Mouse (Mus musculus): ENCODE data around the gene Dock9. TPM values are rescaled to one million over a fixed set of nuclear protein-coding genes. Genes with fewer than 3 reads are reported as not detected.

Gene Dock9
- polyA plus RNA-seq, 1 experiment from 2014 or later: 5.5 TPM

DNA sequence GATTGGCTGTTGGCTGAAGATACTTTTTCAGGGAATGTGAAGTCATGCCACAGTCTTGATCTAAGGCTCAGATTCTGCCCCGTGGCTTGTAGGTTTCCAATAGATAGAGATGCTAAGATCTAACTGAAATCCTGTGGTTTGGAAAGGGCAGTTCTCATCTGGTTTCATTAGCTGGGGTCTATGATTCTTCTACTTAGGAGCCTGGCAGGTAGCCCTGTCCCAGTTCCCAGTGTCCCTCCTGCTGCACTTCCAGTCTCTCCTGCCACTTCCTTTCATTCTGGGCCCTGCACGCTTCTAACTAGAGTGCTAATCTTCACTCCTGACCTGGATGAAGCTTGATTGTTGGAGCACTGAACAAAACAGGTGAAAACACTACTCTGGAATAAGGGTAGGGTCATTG lies 142.7 kb downstream of the Dock9 start:
- Histone ChIP-seq H3K4me2 (no peak overlapping the region), H3K9ac (no peak overlapping the region), H3K4me3 (no peak overlapping the region), H3K36me3 (no peaks in the 10 kb centered on the region; the same call in 1 of the 2 replicates), H3K27me3 (no peaks in the 10 kb centered on the region), H3K4me1 (peaks cover 24% of the 10 kb centered on the region), H3K9me3 (no peaks in the 10 kb centered on the region), H3K27ac (no peak overlapping the region)
- ATAC-seq (ENCODE audit: insufficient number of reproducible peaks, insufficient read depth, low FRiP score, low TSS enrichment, low read depth): no peak
- 54% methylated on average over 2 of the region's 2 CpGs for WGBS

DNA sequence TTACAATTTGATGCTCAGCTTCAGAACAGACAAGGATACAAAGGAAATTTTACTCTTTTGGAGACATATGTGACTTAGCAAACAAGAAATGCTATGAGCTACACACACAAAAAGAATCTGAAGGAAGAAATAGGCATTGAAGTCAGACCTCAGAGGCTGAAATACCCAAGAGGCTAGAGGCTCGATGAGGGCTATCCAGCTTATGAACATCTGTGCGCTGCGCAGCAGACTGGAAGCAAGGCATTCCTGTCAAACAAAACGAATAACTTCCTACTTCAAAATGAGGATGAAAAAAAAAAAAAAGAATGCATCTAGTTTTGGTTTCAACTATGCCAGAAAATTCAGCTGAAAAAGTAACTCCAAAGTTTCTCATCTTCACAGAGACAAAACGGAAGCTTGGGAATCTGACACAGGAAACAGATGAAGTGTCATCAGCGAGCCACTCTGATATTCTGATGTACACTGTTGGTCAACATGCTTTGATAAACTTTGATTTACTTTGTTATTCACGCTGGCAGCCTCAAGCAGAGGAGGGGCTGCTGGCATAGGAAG lies 143.1 kb downstream of the Dock9 start:
- Histone ChIP-seq H3K4me3 (no peak overlapping the region), H3K36me3 (no peaks in the 10 kb centered on the region; the same call in 1 of the 2 replicates), H3K4me1 (peaks cover 24% of the 10 kb centered on the region), H3K27ac (no peak overlapping the region), H3K4me2 (no peak overlapping the region), H3K9me3 (no peaks in the 10 kb centered on the region), H3K9ac (no peak overlapping the region), H3K27me3 (no peaks in the 10 kb centered on the region)
- WGBS: 45% methylated on average over 7 of the region's 7 CpGs
- no peak for ATAC-seq (ENCODE audit: insufficient number of reproducible peaks, insufficient read depth, low FRiP score, low TSS enrichment, low read depth)

DNA sequence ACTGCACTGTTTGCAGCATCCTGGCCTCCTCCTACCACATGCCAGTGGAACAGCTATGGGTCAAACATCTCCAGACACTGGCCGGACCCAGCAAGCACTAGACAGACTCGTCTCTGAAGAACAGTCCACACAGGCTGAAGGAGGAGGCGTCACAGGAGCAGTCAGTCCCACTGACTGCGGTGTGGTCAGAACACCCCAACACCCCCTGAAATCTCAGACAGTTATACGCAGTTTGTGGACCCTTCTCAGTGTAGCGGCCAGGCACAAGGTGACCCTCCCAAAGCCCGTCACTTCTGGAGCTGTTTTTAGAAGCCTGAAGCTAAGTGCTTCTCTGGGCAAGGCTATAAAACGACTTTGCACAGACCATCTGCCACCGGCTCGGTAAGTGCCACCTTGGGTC lies 143.9 kb downstream of the Dock9 start:
- no peak overlapping the region for H3K27ac ChIP-seq
- no peaks in the 10 kb centered on the region for H3K9me3 ChIP-seq
- H3K4me1 ChIP-seq: peaks cover 20% of the 10 kb centered on the region
- H3K27me3 ChIP-seq: no peaks in the 10 kb centered on the region
- ATAC-seq (ENCODE audit: insufficient number of reproducible peaks, insufficient read depth, low FRiP score, low TSS enrichment, low read depth): no peak
- no peak overlapping the region for H3K9ac ChIP-seq
- no peaks in the 10 kb centered on the region; the same call in 1 of the 2 replicates for H3K36me3 ChIP-seq
- H3K4me3 ChIP-seq: no peak overlapping the region
- WGBS: 83% methylated on average over 10 of the region's 10 CpGs
- no peak overlapping the region for H3K4me2 ChIP-seq

DNA sequence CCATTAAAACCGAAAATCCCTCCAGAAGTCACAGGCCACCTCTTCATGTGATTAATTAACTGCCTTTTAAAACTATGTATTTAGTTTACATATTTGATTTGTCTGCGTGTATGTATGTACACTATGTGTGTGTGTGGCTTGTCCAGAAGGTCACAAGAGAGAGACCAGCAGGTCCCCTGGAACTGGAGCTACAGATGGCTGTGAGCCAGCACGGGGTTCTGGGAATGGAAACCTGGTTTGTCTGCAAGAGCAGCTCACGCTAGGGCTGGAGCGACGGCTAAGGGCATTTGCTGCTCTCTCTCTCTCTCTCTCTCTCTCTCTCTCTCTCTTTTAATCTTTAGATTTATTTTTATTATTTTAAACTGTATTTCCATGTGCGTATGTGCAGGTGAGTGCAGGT lies 144.4 kb downstream of the Dock9 start:
- Histone ChIP-seq H3K36me3 (no peaks in the 10 kb centered on the region; the same call in 1 of the 2 replicates), H3K27ac (no peak overlapping the region), H3K4me2 (no peak overlapping the region), H3K9ac (no peak overlapping the region), H3K9me3 (no peaks in the 10 kb centered on the region), H3K4me1 (peaks cover 19% of the 10 kb centered on the region), H3K4me3 (no peak overlapping the region), H3K27me3 (no peaks in the 10 kb centered on the region)
- 85% methylated on average over 7 of the region's 7 CpGs for WGBS
- no peak for ATAC-seq (ENCODE audit: insufficient number of reproducible peaks, insufficient read depth, low FRiP score, low TSS enrichment, low read depth)

DNA sequence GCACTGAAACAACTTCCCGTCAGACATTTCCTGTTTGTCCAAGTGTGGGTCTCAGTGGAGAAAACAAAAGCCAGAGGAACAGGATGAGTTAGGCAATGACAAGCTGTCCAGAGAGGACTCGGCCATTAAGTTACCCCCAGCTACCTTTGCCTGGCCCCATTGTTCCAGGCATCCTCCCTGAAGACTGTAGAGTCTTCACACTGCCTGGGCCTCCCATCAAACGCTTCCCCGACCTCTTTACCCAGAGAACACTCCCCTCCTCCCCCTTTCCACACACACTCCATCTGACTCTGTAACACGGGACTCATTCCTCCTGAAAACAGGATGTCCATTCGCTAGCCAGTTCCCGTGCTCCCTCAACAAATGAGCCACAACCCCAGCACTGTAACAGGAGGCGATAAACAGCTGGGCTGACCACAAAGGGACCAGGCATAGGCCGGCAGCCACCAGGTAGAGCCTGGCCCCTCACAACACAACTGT lies 149.0 kb downstream of the Dock9 start:
- H3K9ac ChIP-seq: no peak overlapping the region
- no peak overlapping the region for H3K4me3 ChIP-seq
- H3K4me2 ChIP-seq: no peak overlapping the region
- H3K36me3 ChIP-seq: no peaks in the 10 kb centered on the region
- no peaks in the 10 kb centered on the region for H3K9me3 ChIP-seq
- H3K27me3 ChIP-seq: no peaks in the 10 kb centered on the region
- WGBS: 45% methylated on average over 9 of the region's 9 CpGs
- H3K4me1 ChIP-seq: 0 out of 2 replicates have a peak, but pooled peaks cover 4% of the 10 kb centered on the region
- ATAC-seq (ENCODE audit: insufficient number of reproducible peaks, insufficient read depth, low FRiP score, low TSS enrichment, low read depth): no peak; the same call in 1 of the 2 replicates
- H3K27ac ChIP-seq: peak overlapping the region; percentile 57; the same call in 1 of the 2 replicates

DNA sequence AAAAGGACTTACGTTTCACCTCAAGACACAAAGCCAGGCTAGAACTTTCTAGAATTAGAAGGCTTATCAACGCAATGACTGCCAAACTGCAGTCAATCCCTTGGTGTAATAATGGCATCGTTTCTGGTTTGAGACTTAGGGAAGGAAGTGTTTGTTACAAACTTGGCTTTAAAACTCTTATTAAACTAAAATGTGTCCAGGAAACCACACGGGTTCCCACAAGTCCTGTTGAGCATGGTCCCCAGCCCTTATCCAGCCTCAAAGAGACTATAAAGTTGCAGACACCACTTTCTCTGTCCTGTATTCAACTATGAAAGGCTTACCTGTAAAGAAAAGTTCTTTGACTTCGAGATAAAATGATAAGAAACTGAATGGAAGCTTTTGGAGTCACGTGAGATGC lies 149.9 kb downstream of the Dock9 start:
- H3K4me3 ChIP-seq: no peak overlapping the region
- no peaks in the 10 kb centered on the region for H3K4me1 ChIP-seq
- no peaks in the 10 kb centered on the region for H3K9me3 ChIP-seq
- no peak overlapping the region for H3K9ac ChIP-seq
- H3K36me3 ChIP-seq: no peaks in the 10 kb centered on the region
- H3K27me3 ChIP-seq: no peaks in the 10 kb centered on the region
- no peak overlapping the region for H3K4me2 ChIP-seq
- WGBS: 80% methylated on average over 6 of the region's 6 CpGs
- no peak for ATAC-seq (ENCODE audit: insufficient number of reproducible peaks, insufficient read depth, low FRiP score, low TSS enrichment, low read depth)
- H3K27ac ChIP-seq: no peak overlapping the region

DNA sequence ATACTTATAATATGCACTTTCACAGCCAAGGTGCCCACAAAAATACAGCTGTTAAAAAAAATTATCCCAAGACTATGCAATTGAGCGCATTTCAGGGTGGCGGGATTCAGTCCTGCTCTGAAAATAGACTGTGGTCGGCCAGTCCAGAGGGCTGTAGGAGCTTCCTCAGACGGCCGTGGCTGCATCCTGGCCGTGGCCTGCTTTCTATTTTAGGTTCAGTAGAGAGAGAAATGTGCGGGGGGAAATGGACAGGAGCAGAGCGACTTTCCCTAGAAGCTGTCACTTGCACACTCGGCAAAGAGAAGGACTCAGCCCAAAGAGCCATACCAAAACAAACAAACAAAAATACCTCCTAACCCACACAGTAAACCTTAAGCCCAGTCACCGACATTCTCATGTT lies 151.0 kb downstream of the Dock9 start:
- Histone ChIP-seq H3K9ac (no peak overlapping the region), H3K9me3 (no peaks in the 10 kb centered on the region), H3K36me3 (no peaks in the 10 kb centered on the region), H3K4me2 (no peak overlapping the region), H3K4me3 (no peak overlapping the region), H3K27ac (0 out of 2 replicates have a peak overlapping the region, but pooled peaks have one; percentile 0), H3K27me3 (no peaks in the 10 kb centered on the region), H3K4me1 (no peaks in the 10 kb centered on the region)
- no peak for ATAC-seq (ENCODE audit: insufficient number of reproducible peaks, insufficient read depth, low FRiP score, low TSS enrichment, low read depth)
- WGBS: 69% methylated on average over 10 of the region's 10 CpGs

DNA sequence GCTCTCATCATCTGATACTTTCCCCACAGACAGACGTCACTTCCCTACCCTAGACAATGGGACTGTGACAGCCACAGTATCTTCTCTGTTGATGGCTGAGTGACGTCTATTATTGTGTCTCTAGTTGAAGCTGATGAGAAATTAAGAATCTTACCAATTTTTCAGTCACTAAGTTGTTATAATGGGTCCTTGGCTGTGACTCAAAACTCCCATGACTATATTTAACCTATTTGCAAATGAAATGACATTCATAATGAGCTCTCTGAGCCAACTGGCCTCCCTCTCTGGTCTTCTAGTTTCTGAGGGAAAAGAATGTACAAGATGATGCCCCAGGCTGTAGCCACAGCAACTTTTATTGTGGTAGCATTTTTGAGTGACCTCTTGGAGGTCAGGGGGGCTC lies 153.3 kb downstream of the Dock9 start:
- WGBS: 75% methylated on average over 2 of the region's 2 CpGs
- Histone ChIP-seq H3K4me2 (no peak overlapping the region), H3K27ac (no peak overlapping the region), H3K4me1 (no peaks in the 10 kb centered on the region), H3K9ac (no peak overlapping the region), H3K4me3 (no peak overlapping the region), H3K27me3 (no peaks in the 10 kb centered on the region), H3K9me3 (no peaks in the 10 kb centered on the region), H3K36me3 (no peaks in the 10 kb centered on the region)
- no peak for ATAC-seq (ENCODE audit: insufficient number of reproducible peaks, insufficient read depth, low FRiP score, low TSS enrichment, low read depth)

DNA sequence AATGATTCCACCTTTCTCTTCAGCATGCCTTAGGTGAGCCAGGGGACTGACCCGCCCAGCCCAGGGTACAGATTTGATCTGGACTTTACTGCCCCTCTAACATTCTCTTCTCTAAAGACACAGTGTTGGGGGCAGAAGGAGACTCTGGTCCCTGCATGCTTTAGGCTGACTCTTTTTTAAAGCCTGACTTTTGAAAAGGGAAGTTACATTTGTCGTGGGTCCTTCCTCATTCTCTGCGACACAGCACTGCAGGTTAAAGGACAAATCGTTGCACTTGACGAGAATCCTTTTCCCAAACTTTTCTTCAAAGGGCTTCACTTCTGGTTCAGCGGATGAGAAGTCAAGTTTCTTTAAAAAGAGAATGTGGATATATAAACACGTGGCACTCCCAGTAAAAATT lies 156.4 kb downstream of the Dock9 start:
- 85% methylated on average over 7 of the region's 7 CpGs for WGBS
- no peak overlapping the region for H3K27ac ChIP-seq
- no peak for ATAC-seq (ENCODE audit: insufficient number of reproducible peaks, insufficient read depth, low FRiP score, low TSS enrichment, low read depth)
- H3K4me2 ChIP-seq: no peak overlapping the region
- peaks cover 12% of the 10 kb centered on the region for H3K36me3 ChIP-seq
- H3K9ac ChIP-seq: no peak overlapping the region
- no peaks in the 10 kb centered on the region for H3K4me1 ChIP-seq
- H3K4me3 ChIP-seq: no peak overlapping the region
- no peaks in the 10 kb centered on the region for H3K27me3 ChIP-seq
- no peaks in the 10 kb centered on the region for H3K9me3 ChIP-seq

DNA sequence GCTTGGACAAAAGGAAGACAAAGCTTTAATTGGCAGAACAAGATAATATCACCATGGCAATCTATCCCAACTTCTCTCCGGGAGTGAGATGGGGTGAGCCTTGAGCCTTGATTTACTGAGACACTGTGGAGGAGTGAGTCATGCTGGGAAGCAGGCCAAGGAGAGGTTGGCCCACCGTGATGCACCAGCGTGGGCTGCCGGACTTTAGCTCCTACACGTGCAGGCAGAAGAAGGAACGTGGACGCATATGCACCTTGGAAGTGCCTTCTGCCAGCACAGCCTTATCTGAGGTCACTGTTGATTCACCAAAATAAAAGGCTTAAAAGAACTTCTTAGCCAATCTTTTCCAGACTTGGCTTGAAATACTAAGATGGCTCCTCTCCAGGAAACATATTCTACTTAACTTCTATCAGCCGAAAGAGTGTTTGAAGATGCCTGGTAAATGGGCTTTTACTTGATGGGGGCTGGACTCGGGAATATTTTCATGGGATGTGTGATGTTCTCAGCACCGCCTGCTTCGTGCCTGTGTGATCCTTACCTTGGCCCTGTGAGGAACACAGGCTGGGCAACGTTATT lies 160.6 kb downstream of the Dock9 start:
- Histone ChIP-seq H3K27me3 (no peaks in the 10 kb centered on the region), H3K36me3 (peaks cover 12% of the 10 kb centered on the region), H3K4me1 (no peaks in the 10 kb centered on the region), H3K27ac (no peak overlapping the region), H3K9me3 (no peaks in the 10 kb centered on the region), H3K4me3 (no peak overlapping the region), H3K9ac (no peak overlapping the region), H3K4me2 (no peak overlapping the region)
- ATAC-seq (ENCODE audit: insufficient number of reproducible peaks, insufficient read depth, low FRiP score, low TSS enrichment, low read depth): no peak
- 87% methylated on average over 12 of the region's 12 CpGs for WGBS

DNA sequence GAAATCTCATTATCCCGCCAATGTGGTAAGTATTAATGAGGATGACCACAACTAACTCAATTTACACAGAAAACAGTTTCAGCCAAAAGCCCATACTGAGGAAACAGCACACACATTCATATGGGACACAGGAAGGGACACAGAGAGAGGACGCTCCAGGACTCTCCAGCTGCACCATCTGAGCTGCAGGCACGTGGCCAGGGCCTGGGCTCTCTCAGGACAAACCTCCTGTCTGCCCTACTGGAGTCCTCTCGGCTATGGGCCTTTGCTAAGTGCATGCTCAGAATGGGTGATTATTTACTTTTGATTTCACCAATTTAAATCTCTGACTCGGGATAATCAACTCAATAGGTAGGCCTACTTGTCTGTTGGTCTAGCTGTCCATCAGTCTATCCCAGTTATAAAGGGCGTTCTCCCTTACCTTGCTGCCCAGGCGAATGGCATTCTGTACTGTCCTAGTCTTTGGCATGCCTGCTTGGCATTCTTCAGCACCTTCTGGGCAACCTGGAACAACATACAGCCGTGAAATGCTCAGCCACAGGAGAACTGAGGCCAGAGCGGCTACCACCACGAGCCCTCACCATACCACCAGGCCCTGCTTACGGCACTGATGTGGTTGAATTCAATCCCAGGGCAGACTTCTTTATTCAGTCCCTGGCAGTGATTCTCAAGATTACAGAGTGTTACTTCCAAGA lies 162.8 kb downstream of the Dock9 start:
- 83% methylated on average over 11 of the region's 11 CpGs for WGBS
- H3K4me2 ChIP-seq: no peak overlapping the region
- H3K9me3 ChIP-seq: no peaks in the 10 kb centered on the region
- no peak overlapping the region for H3K4me3 ChIP-seq
- 0 out of 2 replicates have a peak, but pooled peaks cover 5% of the 10 kb centered on the region for H3K4me1 ChIP-seq
- no peak for ATAC-seq (ENCODE audit: insufficient number of reproducible peaks, insufficient read depth, low FRiP score, low TSS enrichment, low read depth)
- H3K27me3 ChIP-seq: no peaks in the 10 kb centered on the region
- H3K9ac ChIP-seq: no peak overlapping the region
- peaks cover 12% of the 10 kb centered on the region for H3K36me3 ChIP-seq
- H3K27ac ChIP-seq: no peak overlapping the region
